Mouse (Mus musculus): ENCODE data around the gene Gpc5. TPM values are rescaled to one million over a fixed set of nuclear protein-coding genes. Genes with fewer than 3 reads are reported as not detected.

Gene Gpc5
- total RNA-seq, 2 experiments from 2014 or later: 38.3 to 42.3 TPM

DNA sequence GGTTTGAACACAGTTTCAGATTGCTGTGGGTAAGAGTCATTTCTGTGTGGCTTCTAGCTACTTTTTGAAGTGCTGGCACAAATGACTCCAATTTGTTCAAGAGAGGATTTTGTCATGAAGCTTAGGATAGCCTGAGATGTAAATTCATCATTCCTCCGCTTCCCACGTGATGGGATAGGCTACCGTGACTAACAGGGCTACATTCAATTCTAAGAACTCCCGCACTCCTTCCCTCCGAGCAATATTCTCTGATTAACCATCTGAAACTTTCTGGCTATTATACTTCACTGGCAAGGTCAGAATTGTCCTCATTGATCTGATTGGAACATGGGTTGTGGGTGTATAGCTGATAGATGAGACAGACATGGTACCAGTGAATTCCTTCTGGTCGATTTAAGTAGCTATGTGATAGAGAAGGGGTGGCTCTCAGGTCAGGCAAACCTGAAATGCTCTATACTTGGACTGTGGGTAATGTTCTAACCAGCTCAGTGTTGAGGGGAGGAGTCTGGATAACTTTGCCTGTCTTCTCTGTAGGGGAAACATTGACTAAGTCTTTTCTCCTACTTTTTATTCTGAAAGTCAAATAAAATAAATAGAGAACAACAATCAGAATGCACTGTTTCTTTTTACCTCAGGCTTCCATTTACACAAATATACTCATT lies 319.6 kb downstream of the Gpc5 start:
- no peak for TF ChIP-seq CTCF (conservative IDR thresholded peaks at IDR 0.05)
- no peak overlapping the region for H3K4me3 ChIP-seq
- DNase-seq (ENCODE audit: low spot score in 2 of 2): no peak
- H3K27ac ChIP-seq: no peak overlapping the region

DNA sequence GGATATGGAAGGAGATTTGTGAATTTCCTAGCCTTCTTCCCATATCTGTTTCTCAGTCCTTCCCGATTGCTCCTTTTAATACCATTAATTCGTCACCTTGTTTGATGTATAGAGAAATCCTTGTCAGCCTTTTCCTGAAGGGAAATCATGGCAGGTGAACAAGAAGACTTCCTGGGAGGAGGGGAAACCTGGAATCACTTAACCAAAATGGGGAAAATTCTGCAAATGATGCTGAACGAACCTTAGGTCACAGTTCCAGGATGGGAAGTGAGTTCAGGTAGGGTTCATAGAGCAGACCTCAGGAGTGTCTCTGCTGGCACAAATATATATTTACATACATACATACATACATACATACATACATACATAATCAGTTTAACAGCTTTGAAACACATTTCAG lies 320.8 kb downstream of the Gpc5 start:
- no peak for TF ChIP-seq CTCF (conservative IDR thresholded peaks at IDR 0.05)
- DNase-seq (ENCODE audit: low spot score in 2 of 2): no peak
- no peak overlapping the region for H3K27ac ChIP-seq
- no peak overlapping the region for H3K4me3 ChIP-seq

DNA sequence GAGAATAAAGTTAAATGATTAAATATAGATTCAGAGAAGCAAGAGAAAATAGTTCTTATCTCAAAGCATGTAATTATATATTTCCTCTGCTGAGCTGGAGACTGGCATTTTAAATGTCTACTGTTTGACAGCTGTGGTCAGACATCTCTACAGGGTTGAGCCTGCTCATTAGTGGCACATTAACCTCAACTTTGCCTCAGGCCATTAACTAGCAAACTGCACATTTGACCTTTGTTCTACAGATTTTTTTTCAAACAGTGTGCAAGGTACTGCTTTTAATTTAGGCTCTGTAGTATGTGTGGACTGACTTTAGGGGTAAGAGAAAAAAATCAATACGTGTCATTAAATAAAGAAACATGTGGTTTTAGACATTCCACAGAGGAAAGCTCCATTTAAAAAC lies 321.4 kb downstream of the Gpc5 start:
- DNase-seq (ENCODE audit: low spot score in 2 of 2): no peak
- no peak overlapping the region for H3K4me3 ChIP-seq
- no peak overlapping the region for H3K27ac ChIP-seq
- TF ChIP-seq CTCF (conservative IDR thresholded peaks at IDR 0.05): no peak

DNA sequence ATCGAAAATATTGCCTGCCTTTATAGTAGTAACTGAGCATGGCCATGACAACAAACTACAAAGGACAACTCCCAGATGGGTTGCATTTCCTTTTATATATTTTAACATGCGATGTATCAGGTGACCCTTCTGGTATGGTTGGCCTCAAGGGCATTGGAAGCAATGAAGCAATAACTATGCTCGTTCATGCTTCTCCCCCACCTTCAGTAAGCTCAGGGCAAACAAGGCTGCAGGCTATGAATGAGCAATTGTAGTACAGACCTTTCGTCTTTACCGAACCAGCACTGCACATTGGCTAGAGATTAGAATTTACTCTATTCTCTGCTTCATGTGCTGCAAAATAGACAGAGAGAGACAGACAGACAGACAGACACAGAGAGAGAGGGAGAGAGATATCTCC lies 322.5 kb downstream of the Gpc5 start:
- no peak for DNase-seq (ENCODE audit: low spot score in 2 of 2)
- H3K27ac ChIP-seq: no peak overlapping the region
- no peak overlapping the region for H3K4me3 ChIP-seq
- no peak for TF ChIP-seq CTCF (conservative IDR thresholded peaks at IDR 0.05)

DNA sequence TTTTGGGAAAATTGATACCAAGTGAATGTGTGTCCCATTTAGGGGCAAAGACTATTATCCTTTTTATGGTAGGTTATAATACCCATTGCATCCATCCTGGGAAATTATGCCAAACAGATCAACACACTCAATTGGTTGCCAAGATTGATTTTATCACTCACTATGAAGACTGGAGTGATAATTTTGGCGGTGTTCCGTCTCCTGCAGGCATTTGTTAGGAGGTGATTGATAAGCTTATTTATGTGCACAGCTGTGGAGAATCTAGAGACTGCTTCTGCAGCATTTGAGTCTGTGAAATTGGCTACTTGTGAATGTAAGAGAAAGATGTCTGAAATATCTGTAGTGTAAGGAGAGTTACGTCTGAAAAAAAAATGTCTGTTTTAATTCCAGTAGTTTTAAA lies 340.0 kb downstream of the Gpc5 start:
- H3K4me3 ChIP-seq: no peak overlapping the region
- no peak overlapping the region for H3K27ac ChIP-seq
- no peak for TF ChIP-seq CTCF (conservative IDR thresholded peaks at IDR 0.05)
- DNase-seq (ENCODE audit: low spot score in 2 of 2): no peak

DNA sequence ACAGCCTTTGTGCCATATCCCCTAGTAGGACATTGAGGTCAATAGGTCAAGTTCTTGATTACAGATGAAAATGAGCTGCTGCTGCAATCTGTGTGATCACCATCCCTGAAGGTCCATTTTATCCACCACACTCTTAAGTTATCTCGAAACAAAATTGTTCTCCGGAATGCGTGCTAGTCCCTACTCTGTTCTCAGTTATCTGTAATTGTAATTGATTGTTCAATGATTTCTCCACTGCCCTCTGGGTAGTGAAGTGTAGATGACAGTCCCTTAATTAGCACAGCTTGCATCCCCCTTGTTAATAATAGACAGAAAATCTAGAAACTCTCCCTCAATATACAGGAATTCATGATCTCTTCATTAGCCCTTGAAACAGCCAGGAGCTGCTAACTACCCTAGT lies 340.4 kb downstream of the Gpc5 start:
- DNase-seq (ENCODE audit: low spot score in 2 of 2): no peak
- H3K27ac ChIP-seq: no peak overlapping the region
- no peak overlapping the region for H3K4me3 ChIP-seq
- no peak for TF ChIP-seq CTCF (conservative IDR thresholded peaks at IDR 0.05)

DNA sequence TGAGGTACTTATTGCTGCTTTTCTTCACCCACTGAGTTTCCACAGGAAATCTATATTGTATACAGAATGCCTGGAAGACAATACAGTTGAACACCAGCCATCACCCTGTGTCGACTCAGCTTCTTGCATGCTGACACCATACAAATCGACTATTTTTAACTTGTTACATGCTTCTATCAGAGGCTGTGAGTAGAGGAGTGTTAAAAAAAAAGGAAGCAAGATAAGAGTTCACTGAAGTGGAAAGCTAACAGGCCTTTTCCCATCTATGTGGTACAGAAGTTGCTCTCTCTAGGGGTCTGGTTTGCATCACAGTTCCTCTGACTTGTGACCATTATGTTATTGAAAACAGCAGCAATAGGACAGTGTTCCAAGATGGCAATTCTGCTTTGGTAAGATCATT lies 344.6 kb downstream of the Gpc5 start:
- Histone ChIP-seq H3K4me3 (no peak overlapping the region), H3K27ac (no peak overlapping the region)
- no peak for DNase-seq (ENCODE audit: low spot score in 2 of 2)
- TF ChIP-seq CTCF (conservative IDR thresholded peaks at IDR 0.05): no peak

DNA sequence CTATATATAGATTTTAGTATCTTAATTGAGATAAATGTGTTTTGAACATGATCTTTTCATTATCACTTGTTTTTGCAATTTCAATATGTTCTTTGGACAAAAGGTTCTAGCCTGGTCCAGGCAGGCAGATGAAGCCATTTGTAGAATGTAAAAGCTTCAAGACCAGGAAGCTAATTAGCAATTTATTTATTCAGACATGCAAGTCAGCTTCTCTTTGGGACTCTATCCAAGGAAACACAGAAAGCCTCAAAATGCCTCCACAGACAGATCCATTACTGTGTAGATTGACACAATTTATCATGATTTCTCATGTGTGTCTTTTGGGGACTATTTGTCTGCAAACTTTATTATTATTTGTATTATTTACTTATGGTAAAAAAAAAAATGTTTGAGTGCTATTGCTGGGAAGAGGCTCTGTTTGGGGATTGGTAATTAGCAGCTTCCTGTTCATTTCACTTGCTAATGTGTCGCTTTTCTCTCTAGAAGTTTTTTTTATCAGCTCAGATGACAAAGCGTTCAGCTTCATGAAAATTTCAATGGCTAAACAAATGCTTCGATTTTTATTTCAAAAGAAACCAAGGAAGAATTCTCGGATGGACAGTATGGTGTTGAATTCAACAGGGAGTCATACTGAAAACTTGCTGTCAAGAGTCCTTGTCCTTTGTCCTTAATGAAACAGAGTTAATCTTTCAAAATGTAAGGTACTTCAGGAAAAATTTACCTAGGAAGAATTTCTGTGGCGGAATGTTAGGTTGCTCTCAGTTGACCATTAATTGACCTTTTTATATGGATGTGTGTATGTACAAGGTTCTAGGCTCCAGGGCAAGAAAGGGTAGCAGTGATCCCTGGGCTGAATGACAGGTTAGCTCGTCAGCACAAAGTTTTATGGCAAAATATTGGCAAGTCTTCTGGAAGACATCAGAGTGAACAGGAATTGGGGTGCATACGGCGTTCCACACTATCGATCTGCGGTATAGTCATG lies 353.1 kb downstream of the Gpc5 start:
- H3K27ac ChIP-seq: peak overlapping the region; percentile 66
- TF ChIP-seq CTCF (conservative IDR thresholded peaks at IDR 0.05): no peak
- DNase-seq (ENCODE audit: low spot score in 2 of 2): peak in 1 of 2 experiments; percentile 25
- H3K4me3 ChIP-seq: no peak overlapping the region

DNA sequence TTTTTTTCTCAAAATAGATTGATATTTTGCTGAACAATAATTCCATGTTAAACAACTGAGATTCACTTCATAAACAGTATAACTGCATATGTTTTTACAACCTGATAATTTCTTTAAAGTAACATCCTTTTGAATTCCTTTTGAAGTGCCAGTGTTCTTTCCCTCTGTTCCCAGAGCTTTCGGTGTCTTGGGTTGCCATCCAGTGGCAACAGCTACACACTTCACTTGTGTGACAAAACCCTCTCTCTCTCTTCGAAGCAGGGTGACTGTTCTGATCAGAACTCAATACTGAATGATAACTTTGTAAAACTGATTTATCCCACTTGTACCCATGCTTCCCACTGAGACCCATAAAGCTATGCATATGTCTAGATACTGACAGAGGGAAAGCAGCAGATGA lies 358.9 kb downstream of the Gpc5 start:
- H3K4me3 ChIP-seq: no peak overlapping the region
- H3K27ac ChIP-seq: no peak overlapping the region
- peak; percentile 76 for TF ChIP-seq CTCF (conservative IDR thresholded peaks at IDR 0.05)
- DNase-seq (ENCODE audit: low spot score in 2 of 2): peak; percentile 17 to 31

DNA sequence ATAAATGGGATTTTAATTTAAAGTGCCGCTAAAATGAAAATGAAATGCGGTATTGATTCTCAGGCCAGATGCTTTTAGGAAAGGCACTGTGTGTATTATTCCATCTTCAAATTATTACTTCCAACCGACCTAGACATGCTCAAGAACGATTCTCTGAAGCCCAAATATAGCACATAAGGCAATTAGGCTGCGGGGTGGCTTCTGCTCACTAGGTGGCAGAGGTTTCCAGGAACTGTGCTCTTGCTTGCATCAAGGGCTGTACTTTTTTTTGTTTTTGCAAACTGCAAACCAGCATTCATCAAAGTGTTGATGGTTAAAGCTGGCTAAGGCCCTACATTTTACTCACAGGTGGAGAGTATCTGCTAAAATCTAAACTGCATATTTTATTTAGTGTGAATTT lies 375.9 kb downstream of the Gpc5 start:
- no peak for DNase-seq (ENCODE audit: low spot score in 2 of 2)
- TF ChIP-seq CTCF (conservative IDR thresholded peaks at IDR 0.05): peak; percentile 73
- Histone ChIP-seq H3K27ac (no peak overlapping the region), H3K4me3 (no peak overlapping the region)

DNA sequence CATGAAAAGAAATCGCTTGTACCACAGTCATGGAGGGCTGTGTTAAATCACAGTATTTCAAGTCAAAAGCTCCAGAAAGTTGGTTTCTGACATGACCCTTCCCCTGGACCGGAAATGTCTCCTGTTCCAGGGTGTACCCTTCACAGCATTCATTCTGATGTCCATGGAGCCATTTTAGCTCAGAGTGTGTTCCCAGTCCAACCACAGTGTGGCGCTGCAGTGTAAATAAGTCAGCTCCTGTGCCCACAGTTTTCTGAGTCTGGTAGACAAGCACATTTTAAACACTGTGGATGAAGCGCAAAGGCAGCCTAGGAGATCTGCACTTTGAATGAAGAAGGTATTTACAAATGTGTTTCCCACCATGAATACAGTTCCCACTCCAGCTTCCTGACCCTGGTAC lies 383.2 kb downstream of the Gpc5 start:
- H3K4me3 ChIP-seq: no peak overlapping the region
- peak; percentile 41 to 49 for DNase-seq (ENCODE audit: low spot score in 2 of 2)
- no peak overlapping the region for H3K27ac ChIP-seq
- TF ChIP-seq CTCF (conservative IDR thresholded peaks at IDR 0.05): peak; percentile 77

DNA sequence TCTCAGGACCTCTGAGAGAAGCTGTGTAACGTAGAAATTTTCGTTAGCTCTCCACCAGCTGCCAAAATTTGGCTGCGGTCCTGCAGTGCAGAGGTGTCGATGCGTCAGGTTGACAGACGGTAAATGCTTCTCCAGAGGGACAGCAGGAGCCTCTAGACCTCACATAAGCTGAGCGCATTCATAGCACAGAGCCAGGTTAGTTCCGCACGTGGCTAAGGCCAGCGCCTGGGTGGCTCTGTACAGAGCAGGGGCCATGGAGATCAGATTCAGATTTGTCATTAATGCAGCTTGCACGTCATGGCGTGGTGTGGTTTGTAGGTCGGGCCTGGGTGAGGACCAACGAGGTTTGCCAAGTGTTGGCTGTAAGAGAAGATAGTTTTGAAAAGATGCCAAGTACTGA lies 385.3 kb downstream of the Gpc5 start:
- TF ChIP-seq CTCF (conservative IDR thresholded peaks at IDR 0.05): no peak

DNA sequence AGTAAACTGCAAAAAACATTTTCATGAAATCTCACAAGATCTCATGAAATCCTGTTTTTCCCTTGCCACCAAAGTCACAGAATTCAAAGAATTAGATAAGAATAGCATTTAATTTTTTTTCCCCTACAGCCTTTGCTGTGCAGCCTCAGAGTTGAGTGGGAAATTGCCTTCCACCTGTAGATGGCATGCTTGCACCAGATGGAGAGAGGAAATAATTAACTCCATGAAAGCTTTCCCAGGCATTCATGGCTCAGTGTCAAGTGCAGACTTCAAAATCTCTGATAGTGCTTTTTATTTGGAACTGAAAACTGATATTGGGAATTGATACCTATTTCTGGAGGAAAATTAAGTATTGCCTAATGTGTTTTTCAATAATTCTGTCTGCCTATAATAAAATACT lies 393.1 kb downstream of the Gpc5 start:
- DNase-seq (ENCODE audit: low spot score in 2 of 2): peak; percentile 20 to 57
- no peak overlapping the region for H3K27ac ChIP-seq
- no peak overlapping the region for H3K4me3 ChIP-seq
- TF ChIP-seq CTCF (conservative IDR thresholded peaks at IDR 0.05): peak; percentile 83

More for the DNA sequence above, 385.3 kb downstream of the Gpc5 start:
- no peak for DNase-seq (ENCODE audit: low spot score in 2 of 2)
- Histone ChIP-seq H3K27ac (no peak overlapping the region), H3K4me3 (no peak overlapping the region)
